Mouse (Mus musculus): ENCODE results near the gene Il4ra.

Gene Il4ra

DNA sequence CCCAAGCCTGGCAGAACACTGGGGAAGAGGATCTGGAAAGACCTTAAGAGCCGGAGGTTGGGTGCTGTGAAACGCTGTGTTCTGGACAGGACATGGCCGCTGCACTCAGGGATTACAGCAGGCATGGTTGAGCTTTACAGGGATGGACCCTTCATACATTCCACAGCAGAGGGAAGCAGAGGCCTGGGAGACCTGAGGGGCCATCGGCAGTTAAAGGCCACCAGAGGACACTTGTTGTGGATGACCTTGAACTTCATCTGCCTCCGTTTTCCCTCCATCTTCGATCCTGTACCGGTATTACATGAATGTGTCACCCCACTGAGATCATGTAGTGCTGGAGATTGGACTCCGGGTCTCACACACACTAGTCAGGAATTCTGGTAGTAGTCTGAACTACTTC is 2.0 kb upstream of the Il4ra start:
- no peak for DNase-seq (ENCODE audit: low spot score)

DNA sequence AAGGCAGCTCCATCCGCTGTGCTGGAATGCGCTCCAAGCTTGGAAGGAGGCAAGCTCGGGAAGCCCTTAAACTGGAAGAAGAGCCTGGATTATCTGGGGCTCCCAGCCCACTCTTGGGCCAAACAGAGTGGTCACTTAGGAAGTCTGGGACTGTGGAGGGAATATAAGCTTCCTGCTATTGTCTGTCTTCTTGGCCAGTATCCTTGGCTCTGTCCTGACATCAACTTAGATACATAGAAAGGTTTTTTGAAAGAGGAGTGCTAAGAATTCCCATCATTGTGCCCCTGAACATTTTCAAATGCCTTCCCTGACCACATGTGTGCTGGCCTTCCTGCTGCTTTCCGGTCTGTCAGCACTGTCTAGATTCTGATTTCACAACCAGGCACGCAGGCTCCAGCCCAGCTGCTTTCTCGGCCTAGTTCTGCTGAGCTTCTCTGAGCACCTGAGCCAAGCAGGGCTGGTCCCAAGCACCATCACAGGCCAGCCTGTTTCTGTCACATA is 989 bp upstream of the Il4ra start:
- DNase-seq (ENCODE audit: low spot score) = no peak

DNA sequence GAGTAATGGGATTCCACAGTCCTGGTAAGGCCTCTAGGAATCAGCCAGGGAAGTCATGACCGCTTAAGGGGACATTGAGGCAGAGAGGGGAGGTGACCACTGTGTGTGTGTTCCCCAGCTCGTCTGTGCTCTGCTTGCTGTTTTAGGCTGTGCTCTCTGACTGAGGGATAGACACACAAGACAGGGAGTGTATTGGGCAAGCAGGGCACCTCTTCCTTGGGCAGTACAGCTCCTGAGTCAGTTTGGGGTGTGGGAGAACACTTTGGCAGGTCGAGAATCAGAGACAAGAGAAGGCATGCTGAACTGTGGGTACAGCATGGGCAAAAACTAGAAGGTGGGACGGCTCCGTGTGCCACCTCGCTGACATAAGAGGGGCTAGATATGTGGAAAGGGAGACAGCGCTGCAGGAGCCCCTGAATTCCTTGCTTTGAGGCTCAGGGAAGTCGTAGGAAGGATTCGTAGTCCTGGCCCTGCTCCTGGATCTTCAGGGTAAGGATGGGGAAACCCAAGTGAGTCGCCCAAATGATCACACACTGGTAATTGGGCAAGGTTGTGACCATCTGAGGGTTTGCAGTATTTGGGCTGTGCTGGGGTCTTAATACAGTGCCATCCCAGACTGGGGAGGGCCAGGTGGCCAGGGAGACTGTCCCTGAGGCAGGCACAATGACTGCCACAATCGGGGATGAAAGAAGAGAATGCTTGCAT is 1.1 kb downstream of the Il4ra start:
- no peak for DNase-seq (ENCODE audit: low spot score)

- DNase-seq (ENCODE audit: low spot score) = no peak
Observed at GRCm38 (mm10) chr7:125553653-125554428, 1.9 kb downstream of the Il4ra start.

DNA sequence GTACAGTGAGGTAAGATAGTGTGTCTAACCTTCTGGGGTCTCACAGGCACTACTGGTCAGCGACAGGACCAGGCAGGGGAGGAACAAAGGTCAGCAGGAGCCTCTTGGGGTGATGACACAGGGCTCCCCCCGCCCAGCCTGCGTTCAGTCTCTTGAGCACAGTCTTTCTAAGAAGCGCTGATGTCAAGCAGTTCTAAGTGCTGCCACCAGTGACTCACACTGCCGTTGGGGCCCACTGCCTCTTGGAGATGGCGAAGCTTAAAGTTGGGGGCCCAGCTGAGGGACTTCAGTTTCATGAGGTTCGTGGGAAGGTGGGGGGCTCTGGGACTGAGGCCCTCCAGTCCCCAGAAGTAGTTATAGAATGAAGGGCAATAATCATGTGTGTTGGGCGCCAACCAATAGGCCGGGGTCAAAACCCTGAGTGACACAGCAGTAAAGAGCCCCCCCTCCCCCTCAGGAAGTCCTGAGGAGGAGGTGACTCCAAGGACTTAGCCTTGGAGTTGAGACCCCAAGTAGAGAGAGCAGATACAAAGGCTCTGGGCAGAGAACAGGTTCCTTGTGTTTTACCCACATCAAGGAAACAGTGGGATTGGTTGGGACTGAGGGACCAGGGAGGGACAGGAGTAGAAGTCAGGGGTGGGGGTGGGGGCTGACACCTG is 2.7 kb downstream of the Il4ra start:
- no peak for DNase-seq (ENCODE audit: low spot score)

GRCm38 (mm10) chr7:125555351-125555872 is 3.5 kb downstream of the Il4ra start:
- no peak for DNase-seq (ENCODE audit: low spot score)

- no peak for DNase-seq (ENCODE audit: low spot score)
Observed at GRCm38 (mm10) chr7:125556096-125556495, 4.2 kb downstream of the Il4ra start.

- no peak for DNase-seq (ENCODE audit: low spot score)
Observed at GRCm38 (mm10) chr7:125556865-125557264, 4.9 kb downstream of the Il4ra start.

- DNase-seq (ENCODE audit: low spot score) = no peak
Observed at GRCm38 (mm10) chr7:125558401-125558945, 6.6 kb downstream of the Il4ra start.

DNA sequence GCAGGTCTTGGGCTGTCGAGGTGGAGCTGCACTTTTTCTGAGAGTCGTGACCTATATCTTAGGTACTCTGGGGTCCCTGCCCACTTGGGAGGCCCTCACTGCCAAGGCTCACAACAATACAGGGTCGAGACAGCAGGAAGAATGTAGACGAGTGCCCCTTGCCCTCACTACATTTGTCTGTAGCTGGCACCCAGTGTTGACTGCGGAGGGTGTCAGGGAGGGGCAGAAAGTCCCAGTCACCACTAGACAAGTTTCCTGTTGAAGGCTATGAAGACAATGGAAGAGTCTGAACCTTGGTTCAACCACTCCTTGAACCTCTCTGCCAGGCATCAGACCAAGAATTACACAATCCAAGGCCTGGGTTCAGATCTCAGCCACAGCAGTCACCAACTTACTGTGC is 7.1 kb downstream of the Il4ra start:
- DNase-seq (ENCODE audit: low spot score) = no peak

GRCm38 (mm10) chr7:125559537-125559936 is 7.6 kb downstream of the Il4ra start:
- DNase-seq (ENCODE audit: low spot score) = no peak

- no peak for DNase-seq (ENCODE audit: low spot score)
Observed at GRCm38 (mm10) chr7:125560146-125560785, 8.3 kb downstream of the Il4ra start.

GRCm38 (mm10) chr7:125561085-125561690 is 9.3 kb downstream of the Il4ra start:
- DNase-seq (ENCODE audit: low spot score) = peak; percentile 92

DNA sequence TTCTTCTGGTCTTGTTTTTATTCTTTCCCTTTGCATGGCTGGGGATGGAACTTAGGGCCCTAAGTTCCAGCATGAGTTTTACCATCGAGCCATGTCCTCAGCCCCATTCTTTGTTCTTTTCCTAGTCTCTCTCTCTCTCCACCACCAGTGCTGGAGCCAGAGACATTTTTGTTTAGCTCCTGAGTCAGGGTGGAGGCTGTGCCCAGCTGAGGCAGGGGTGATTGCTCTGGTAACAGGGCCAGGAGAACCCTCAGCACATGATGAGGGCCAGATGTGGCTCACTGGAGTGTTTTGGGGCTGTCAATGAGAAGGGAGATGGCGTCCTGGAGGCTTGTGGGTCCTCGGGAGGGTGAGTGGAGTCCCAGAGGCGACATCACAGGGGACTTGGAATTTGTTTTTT is 10.5 kb downstream of the Il4ra start:
- no peak for DNase-seq (ENCODE audit: low spot score)

GRCm38 (mm10) chr7:125563093-125563492 is 11.2 kb downstream of the Il4ra start:
- no peak for DNase-seq (ENCODE audit: low spot score)

DNA sequence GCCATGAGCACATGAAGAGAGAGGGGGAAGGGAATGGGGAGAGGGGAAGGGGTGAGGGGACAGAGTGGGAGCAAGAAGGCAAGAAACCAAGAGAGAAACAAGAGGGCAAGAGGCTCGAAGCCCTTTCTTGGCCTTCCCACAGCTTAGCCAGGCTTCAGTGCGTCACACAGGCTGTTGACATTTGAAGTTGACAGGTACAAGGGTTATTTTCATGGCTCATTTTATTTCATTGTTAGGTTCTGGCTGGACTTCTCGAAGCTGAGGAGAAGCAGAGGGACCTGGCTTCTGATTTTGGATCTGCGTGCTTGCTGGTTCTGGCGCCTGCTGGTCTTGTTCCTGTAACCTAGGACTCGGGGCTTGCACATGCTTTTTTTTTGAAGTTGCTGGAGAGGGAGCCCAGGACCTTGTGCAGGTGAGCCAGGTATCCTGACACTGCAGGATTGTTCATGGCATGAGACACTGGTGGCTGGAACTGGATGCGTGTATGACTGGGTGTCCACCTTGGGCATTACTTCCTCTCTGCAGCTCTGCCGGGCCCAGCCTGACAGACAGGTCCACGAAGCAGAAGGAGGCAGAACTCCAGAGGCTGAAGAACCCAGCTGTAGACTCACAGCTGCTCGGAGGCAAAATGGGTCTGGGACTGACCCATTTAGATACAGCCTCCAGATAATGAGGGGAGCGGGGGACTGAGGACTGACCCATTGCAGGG is 12.6 kb downstream of the Il4ra start:
- no peak for DNase-seq (ENCODE audit: low spot score)

DNA sequence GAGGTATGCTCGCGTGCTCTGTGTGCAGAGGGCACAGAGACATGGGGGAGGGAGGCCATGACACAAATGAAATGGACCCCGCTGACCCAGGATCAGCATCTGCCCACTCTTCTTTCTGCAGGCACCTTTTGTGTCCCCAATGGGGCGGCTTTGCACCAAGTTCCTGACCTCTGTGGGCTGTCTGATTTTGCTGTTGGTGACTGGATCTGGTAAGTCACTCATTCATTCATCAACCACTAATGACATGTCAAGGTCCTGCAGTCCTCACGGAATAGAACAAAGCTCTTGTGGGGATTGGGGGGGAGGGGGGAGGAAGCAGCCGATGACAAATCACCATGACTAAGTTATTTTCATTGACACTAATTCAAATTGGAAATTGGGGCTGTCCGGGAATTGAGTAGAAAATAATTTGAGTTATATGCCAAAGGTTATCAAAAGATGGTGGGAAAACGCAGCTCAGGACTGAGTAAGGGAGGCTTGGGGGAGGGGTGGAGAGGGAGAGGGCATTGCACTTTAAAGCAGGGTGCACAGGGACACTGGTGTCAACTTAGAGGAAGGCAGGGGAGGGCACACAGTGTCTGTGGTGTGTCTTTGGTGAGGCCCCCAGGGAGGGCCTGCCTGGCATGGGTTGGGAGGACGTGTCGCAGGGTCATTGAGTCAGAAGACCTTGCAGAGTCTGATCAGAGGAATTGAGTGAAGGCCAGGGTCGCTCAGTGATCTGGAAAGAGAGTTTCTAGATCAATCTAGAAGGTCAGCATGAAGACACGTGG is 13.8 kb downstream of the Il4ra start:
- DNase-seq (ENCODE audit: low spot score) = no peak

GRCm38 (mm10) chr7:125566420-125566819 is 14.5 kb downstream of the Il4ra start:
- no peak for DNase-seq (ENCODE audit: low spot score)

GRCm38 (mm10) chr7:125568888-125569287 is 17.0 kb downstream of the Il4ra start:
- no peak for DNase-seq (ENCODE audit: low spot score)

DNA sequence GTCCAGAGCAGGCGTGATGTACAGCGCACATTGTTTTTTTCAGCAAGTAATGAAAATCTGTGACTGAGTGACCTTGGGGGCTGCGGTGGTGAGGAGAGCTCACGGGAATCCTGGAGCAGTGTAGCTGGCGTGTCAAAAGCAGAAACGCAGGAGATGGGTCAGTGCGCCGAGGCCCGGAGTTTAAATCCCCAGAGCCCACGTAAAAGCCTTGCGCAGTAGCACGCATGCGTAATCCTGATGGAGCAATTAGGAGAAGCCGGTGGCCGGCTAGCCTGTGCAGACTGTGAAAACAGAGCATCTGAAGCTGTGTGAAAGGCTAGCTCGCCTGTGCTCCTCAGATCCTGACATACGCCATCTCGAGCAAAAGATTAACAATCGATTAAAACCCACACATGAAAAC is 20.0 kb downstream of the Il4ra start:
- DNase-seq (ENCODE audit: low spot score) = no peak
